Mouse (Mus musculus) brain, embryonic 14.5 days (tissue): ENCODE results near the gene 2010111I01Rik. TPM values are rescaled to one million over a fixed set of nuclear protein-coding genes. Genes with fewer than 3 reads are reported as not detected.
A peak's percentile ranks its signal among the peaks of the same experiment; 100 is the strongest.

Experiments used
- DNase-seq: peaks from one replicate; pipeline ENCODE4 v3.0.0-alpha.2; 2011; ENCODE audit warnings: low read depth
- CTCF ChIP-seq: fragments of 200-500 bp; IDR thresholded peaks from 2 replicates; pipeline ENCODE4 v1.5.1; 2012; ENCODE audit warnings: inconsistent platforms, mild to moderate bottlenecking, moderate library complexity, borderline replicate concordance; ENCODE audit not compliant: insufficient read depth, insufficient read length; ENCODE audit errors: extremely low read depth
- POLR2A ChIP-seq: fragments of 200-500 bp; IDR thresholded peaks from 2 replicates; pipeline ENCODE4 v1.6.1; 2012; ENCODE audit warnings: mild to moderate bottlenecking, inconsistent platforms, borderline replicate concordance; ENCODE audit not compliant: poor library complexity, insufficient read depth, insufficient read length, severe bottlenecking; ENCODE audit errors: extremely low read depth
- polyA plus RNA-seq: library from polyadenylated mRNA; depleted of rRNA; stranded (reverse); fragments of >200 nt; gene quantifications from 2 replicates; pipeline ENCODE4 v1.2.3, GENCODE M21; 2012

Gene 2010111I01Rik
- polyA plus RNA-seq, 1 experiment, result 27.2 TPM

- no peak for TF ChIP-seq CTCF
- TF ChIP-seq POLR2A, result no peak
- DNase-seq, result no peak
These were observed 68.7 kb downstream of the 2010111I01Rik start for GRCm38 (mm10) chr13:63033364-63033763.

- DNase-seq, result peak; percentile 24
- TF ChIP-seq CTCF (no peak), POLR2A (no peak)
These were observed 70.0 kb downstream of the 2010111I01Rik start for GRCm38 (mm10) chr13:63034666-63035065.

GRCm38 (mm10) chr13:63037906-63038305 lies 73.2 kb downstream of the 2010111I01Rik start:
- DNase-seq, result no peak
- TF ChIP-seq POLR2A (no peak), CTCF (no peak)

- DNase-seq, result no peak
- TF ChIP-seq POLR2A (no peak), CTCF (no peak)
These were observed 73.7 kb downstream of the 2010111I01Rik start for GRCm38 (mm10) chr13:63038415-63038814.

- DNase-seq, result no peak
- TF ChIP-seq POLR2A, result no peak
- TF ChIP-seq CTCF, result no peak
These were observed 74.2 kb downstream of the 2010111I01Rik start for GRCm38 (mm10) chr13:63038871-63039270.

GRCm38 (mm10) chr13:63039326-63039725 lies 74.6 kb downstream of the 2010111I01Rik start:
- no peak for TF ChIP-seq CTCF
- no peak for TF ChIP-seq POLR2A
- DNase-seq, result no peak

- no peak for TF ChIP-seq CTCF
- no peak for TF ChIP-seq POLR2A
- DNase-seq, result no peak
These were observed 75.2 kb downstream of the 2010111I01Rik start for GRCm38 (mm10) chr13:63039848-63040247.

GRCm38 (mm10) chr13:63045504-63046205 lies 81.0 kb downstream of the 2010111I01Rik start:
- TF ChIP-seq CTCF (no peak), POLR2A (no peak)
- DNase-seq, result no peak

- DNase-seq, result peak; percentile 76
- TF ChIP-seq POLR2A, result no peak
- TF ChIP-seq CTCF, result peak; percentile 78
These were observed 81.7 kb downstream of the 2010111I01Rik start for GRCm38 (mm10) chr13:63046206-63047020.

GRCm38 (mm10) chr13:63063706-63064105 lies 99.0 kb downstream of the 2010111I01Rik start:
- no peak for DNase-seq
- TF ChIP-seq POLR2A (no peak), CTCF (no peak)

GRCm38 (mm10) chr13:63066607-63067006 lies 101.9 kb downstream of the 2010111I01Rik start:
- no peak for TF ChIP-seq CTCF
- DNase-seq, result no peak
